Mouse (Mus musculus) heart, adult 2 months (tissue): Measurements from ENCODE around the gene Poc1a.

ENCODE experiments used
- CTCF ChIP-seq: fragments of 200-600 bp; IDR thresholded peaks from 2 replicates; pipeline ENCODE4 v1.8.1; 2022; ENCODE audit warnings: antibody characterized with exemption, mild to moderate bottlenecking, moderate library complexity
- EP300 ChIP-seq: fragments of 200-500 bp; IDR thresholded peaks from 2 replicates; pipeline ENCODE4 v1.6.1; 2011; ENCODE audit warnings: low read depth, low read length, control low read depth; ENCODE audit not compliant: insufficient read depth

GRCm38 (mm10) chr9:106398667-106399311 lies 117.9 kb downstream of the Poc1a start:
- TF ChIP-seq CTCF = no peak
- no peak for TF ChIP-seq EP300
